Mouse (Mus musculus): ENCODE measurements at regions not wholly inside any gene's neighbourhood (a gene's known extent, or its start where the extent isn't known, plus 50 kb on each side); places are given as distances from the start of the nearest gene placed in this dataset.

DNA sequence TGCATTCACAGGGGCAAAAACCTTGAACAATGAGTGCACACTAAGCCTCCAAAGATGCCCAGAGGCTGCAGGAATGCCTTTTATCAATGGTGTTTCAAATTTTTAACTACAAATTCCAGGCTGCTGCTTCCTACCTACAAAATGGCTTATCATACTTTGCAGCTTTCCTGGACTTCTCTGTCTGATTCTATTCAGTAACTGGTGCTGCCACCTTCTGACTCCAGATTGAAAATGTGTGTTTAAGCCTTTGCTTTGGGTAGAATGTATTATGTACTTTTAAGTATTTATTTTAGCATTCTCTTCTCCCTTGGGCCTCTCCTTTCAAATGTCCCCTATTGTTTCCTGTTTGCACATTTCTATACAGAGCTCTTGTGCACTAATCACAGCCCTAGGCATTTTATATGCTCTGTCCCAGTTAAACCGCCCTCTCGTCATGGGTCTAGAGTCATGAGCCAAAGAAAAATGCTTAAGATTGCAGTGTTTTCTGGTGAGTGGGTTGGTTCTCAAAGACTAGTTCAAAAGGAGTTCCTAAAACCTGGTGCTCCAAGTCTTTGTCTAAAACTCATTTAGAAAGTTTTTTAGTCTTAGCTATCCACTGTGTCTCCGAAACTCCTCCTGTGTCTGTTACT lies 472.3 kb upstream of the Dpp10 start:
- TF ChIP-seq E2F4 (IDR thresholded peaks at IDR 0.05; ENCODE audit: borderline replicate concordance, low read depth, low read length) (no peak), NELFE (IDR thresholded peaks at IDR 0.05; ENCODE audit: low read depth, low read length) (no peak), CTCF (IDR thresholded peaks at IDR 0.05 in 2 of 3, conservative IDR thresholded peaks at IDR 0.05 in 1 of 3; ENCODE audit: control insufficient read depth in 1 of 3, insufficient read depth in 1 of 3, low read depth in 2 of 3, low read length in 3 of 3, poor library complexity in 1 of 3, severe bottlenecking in 1 of 3) (no peak), EP300 (IDR thresholded peaks at IDR 0.05; ENCODE audit: low read depth in 1 of 2, low read length in 2 of 2) (no peak), TCF12 (IDR thresholded peaks at IDR 0.05; ENCODE audit: low read depth, low read length) (no peak), MAX (IDR thresholded peaks at IDR 0.05; ENCODE audit: low read length) (no peak)
